In genomic region chr14:121877640-121878039, GRCm38 (mm10) we compare ENCODE assay signal across 8 mouse cellular contexts. TPM values are rescaled to one million over a fixed set of nuclear protein-coding genes. Genes with fewer than 3 reads are reported as not detected.
DNase-seq lines count a peak whose midpoint lies in the region; ATAC-seq and TF ChIP-seq lines count a peak whose summit lies in the region.

No protein-coding gene starts in this region.

- 59% methylated on average over 8 of the region's 8 CpGs for WGBS in thymus, adult 2 months
- WGBS in liver, embryonic 11.5 days = 26% methylated on average over 8 of the region's 8 CpGs

- H3K27me3 ChIP-seq in erythroblast, embryonic 14.5 days (ENCODE audit: control insufficient read depth) = peaks cover 3% of the 10 kb centered on the region
- no peaks in the 10 kb centered on the region for H3K27me3 ChIP-seq in thymus, adult 2 months (ENCODE audit: control insufficient read depth, insufficient read depth, low read length)
- H3K27me3 ChIP-seq in liver, embryonic 11.5 days (replicated peaks; ENCODE audit: control insufficient read depth, insufficient read depth, low read length) = no peaks in the 10 kb centered on the region

- H3K9ac ChIP-seq in liver, embryonic 11.5 days (ENCODE audit: low read depth, low read length) = peak overlapping the region; percentile 93

- peaks cover 23% of the 10 kb centered on the region for H3K4me1 ChIP-seq in erythroblast, embryonic 14.5 days (ENCODE audit: control insufficient read depth)
- H3K4me1 ChIP-seq in thymus, adult 2 months (replicated peaks; ENCODE audit: control insufficient read depth, insufficient read depth, low read length) = peaks cover 21% of the 10 kb centered on the region
- H3K4me1 ChIP-seq in liver, embryonic 11.5 days (replicated peaks; ENCODE audit: control insufficient read depth, insufficient read depth, low read length) = no peaks in the 10 kb centered on the region; the same call in 1 of the 2 replicates

- peak overlapping the region; percentile 95 for H3K4me3 ChIP-seq in erythroblast, embryonic 14.5 days (replicated peaks)
- H3K4me3 ChIP-seq in thymus, adult 2 months (ENCODE audit: control insufficient read depth, insufficient read depth, low read length) = no peak overlapping the region; the same call in 1 of the 2 replicates
- peak overlapping the region; percentile 95 for H3K4me3 ChIP-seq in liver, embryonic 11.5 days (ENCODE audit: low read depth, low read length)

- H3K9me3 ChIP-seq in erythroblast, embryonic 14.5 days (ENCODE audit: control insufficient read depth, low read length) = no peaks in the 10 kb centered on the region
- H3K9me3 ChIP-seq in liver, embryonic 11.5 days (ENCODE audit: control insufficient read depth, low read length) = no peaks in the 10 kb centered on the region

- no peak for DNase-seq in thymus, adult 2 months
- DNase-seq in thymus, postnatal 36 days = no peak
- DNase-seq in liver, embryonic 11.5 days (ENCODE audit: low spot score) = no peak
- DNase-seq in frontal cortex, adult 2 months (ENCODE audit: extremely low spot score in 1 of 2, low spot score in 1 of 2) = no peak
- no peak for DNase-seq in adrenal gland, adult 18-20 months (ENCODE audit: low spot score in 2 of 2)
- no peak for DNase-seq in kidney, postnatal 10 days

- ATAC-seq in erythroblast, adult 5-6 weeks (replicated peaks; ENCODE audit: low FRiP score, poor library complexity, severe bottlenecking) = no peak
- no peak for ATAC-seq in liver, embryonic 11.5 days (replicated peaks; ENCODE audit: low FRiP score)

- no peak for TF ChIP-seq CTCF in thymus, adult 2 months (IDR thresholded peaks at IDR 0.05; ENCODE audit: borderline replicate concordance, control insufficient read depth, extremely low read depth, insufficient read depth, low read length, poor library complexity)

- H3K36me3 ChIP-seq in erythroblast, embryonic 14.5 days (ENCODE audit: control insufficient read depth) = peaks cover 4% of the 10 kb centered on the region
- H3K36me3 ChIP-seq in thymus, adult 2 months (ENCODE audit: control insufficient read depth, insufficient read depth, low read length) = no peaks in the 10 kb centered on the region
- no peaks in the 10 kb centered on the region for H3K36me3 ChIP-seq in liver, embryonic 11.5 days (ENCODE audit: control insufficient read depth, insufficient read depth, low read length)

- TF ChIP-seq POLR2A in thymus, adult 2 months (IDR thresholded peaks at IDR 0.05; ENCODE audit: control insufficient read depth, extremely low read depth, insufficient read depth, low read length, poor library complexity) = no peak

- peak overlapping the region; percentile 82; the same call in 1 of the 2 replicates for H3K27ac ChIP-seq in thymus, adult 2 months (ENCODE audit: control insufficient read depth, insufficient read depth, low read length)
- H3K27ac ChIP-seq in liver, embryonic 11.5 days (ENCODE audit: low read depth, low read length) = peak overlapping the region; percentile 95

- peak overlapping the region; percentile 96 for H3K4me2 ChIP-seq in liver, embryonic 11.5 days

RNA-seq across cellular contexts. Expression of gene Ubac2, which starts 0.8 kb away (rescaled TPM):
- 1.3 TPM in 2 replicates for polyA plus RNA-seq in erythroblast, embryonic 14.5 days (2012)
- 4.6 and 5.8 TPM in 2 replicates for total RNA-seq in erythroblast, adult 5-6 weeks (2015; ENCODE audit: low replicate concordance)
- total RNA-seq in erythroblast, adult 5-6 weeks (2017; ENCODE audit: low replicate concordance) = 3.9 and 7.7 TPM in 2 replicates
- polyA plus RNA-seq in thymus, adult 2 months (2012; rRNA removed) = 102 TPM in 2 replicates
- 43.8 and 44.6 TPM in 2 replicates for polyA plus RNA-seq in liver, embryonic 11.5 days (2014; fragmentation: Nextera tagmentation; extraction: Ambion mirVana)
- polyA plus RNA-seq in frontal cortex, adult 2 months (2012; rRNA removed) = 41.4 and 43.0 TPM in 2 replicates
- total RNA-seq in adrenal gland, adult 18-20 months (2021) = 10 to 100 TPM; 32.8 to 35.1 TPM

RNA-seq across cellular contexts. Expression of gene Gpr18, which starts 37.9 kb away (rescaled TPM):
- 0.03 TPM in 1 of 2 replicates, not detected in the other for polyA plus RNA-seq in erythroblast, embryonic 14.5 days (2012)
- total RNA-seq in erythroblast, adult 5-6 weeks (2015; ENCODE audit: low replicate concordance) = 0.63 TPM in 1 of 2 replicates, not detected in the other
- total RNA-seq in erythroblast, adult 5-6 weeks (2017; ENCODE audit: low replicate concordance) = 0.42 and 0.51 TPM in 2 replicates
- 24.8 and 32.8 TPM in 2 replicates for polyA plus RNA-seq in thymus, adult 2 months (2012; rRNA removed)
- polyA plus RNA-seq in liver, embryonic 11.5 days (2014; fragmentation: Nextera tagmentation; extraction: Ambion mirVana) = not detected in 2 replicates
- 0.08 TPM in 2 replicates for polyA plus RNA-seq in frontal cortex, adult 2 months (2012; rRNA removed)
- under 1 TPM; 0.20 to 0.45 TPM for total RNA-seq in adrenal gland, adult 18-20 months (2021)

Comparison
In these comparisons a context has a peak if more than half of its experiments do, and no peak if none do; other contexts are left out.
1. RNA of gene Ubac2, which starts 0.8 kb away (polyA plus RNA-seq): 102 TPM in thymus, adult 2 months, 43.8 to 44.6 TPM in liver, embryonic 11.5 days and 41.4 to 43.0 TPM in frontal cortex, adult 2 months; 1.3 TPM in erythroblast, embryonic 14.5 days; every median in the first group is over 10 times any median in the second.
2. RNA of gene Gpr18, which starts 37.9 kb away (polyA plus RNA-seq): 24.8 to 32.8 TPM in thymus, adult 2 months; 0.08 TPM in frontal cortex, adult 2 months, not detected in liver, embryonic 11.5 days and 0.03 TPM in erythroblast, embryonic 14.5 days; every median in the first group is over 10 times any median in the second.